24 mouse cellular contexts compared by ENCODE assay signal in genomic region chr6:24564886-24565285, GRCm38 (mm10). TPM values are rescaled to one million over a fixed set of nuclear protein-coding genes. Genes with fewer than 3 reads are reported as not detected.
DNase-seq lines count a peak whose midpoint lies in the region; ATAC-seq lines count a peak whose summit lies in the region.
"Had no signal": no experiment of that assay in that cellular context is flagged by ENCODE, and none has a peak within 500 bp of the region (broad histone marks: within the 10 kb centered on the region; RNA-seq: fewer than 3 reads in every experiment).

No protein-coding gene starts in this region.

- no peaks in the 10 kb centered on the region for H3K36me3 ChIP-seq in embryonic facial prominence, embryonic 14.5 days (ENCODE audit: control insufficient read depth, insufficient read depth, low read length)
- H3K36me3 ChIP-seq in embryonic facial prominence, embryonic 10.5 days (replicated peaks) = no peaks in the 10 kb centered on the region
- H3K36me3 ChIP-seq: embryonic facial prominence, embryonic 12.5 days; embryonic facial prominence, embryonic 15.5 days; forebrain, embryonic 10.5 days; forebrain, embryonic 12.5 days had no signal

- no peaks in the 10 kb centered on the region for H3K9me3 ChIP-seq in embryonic facial prominence, embryonic 14.5 days (ENCODE audit: control insufficient read depth, low read length)
- no peaks in the 10 kb centered on the region for H3K9me3 ChIP-seq in embryonic facial prominence, embryonic 10.5 days
- H3K9me3 ChIP-seq: embryonic facial prominence, embryonic 12.5 days; embryonic facial prominence, embryonic 15.5 days; forebrain, embryonic 10.5 days; forebrain, embryonic 12.5 days had no signal

- 86% methylated on average over 1 of the region's 1 CpGs for WGBS in embryonic facial prominence, embryonic 14.5 days
- 90% methylated on average over 1 of the region's 1 CpGs for WGBS in embryonic facial prominence, embryonic 10.5 days

- no peak overlapping the region for H3K4me3 ChIP-seq in embryonic facial prominence, embryonic 14.5 days (ENCODE audit: low read depth, low read length)
- H3K4me3 ChIP-seq in embryonic facial prominence, embryonic 10.5 days = no peak overlapping the region
- H3K4me3 ChIP-seq: embryonic facial prominence, embryonic 12.5 days; embryonic facial prominence, embryonic 15.5 days; erythroblast, embryonic 14.5 days; forebrain, embryonic 10.5 days; forebrain, embryonic 12.5 days had no signal

- no peak overlapping the region for H3K27ac ChIP-seq in embryonic facial prominence, embryonic 14.5 days (replicated peaks; ENCODE audit: low read depth, low read length)
- H3K27ac ChIP-seq in embryonic facial prominence, embryonic 10.5 days (replicated peaks) = no peak overlapping the region
- H3K27ac ChIP-seq: embryonic facial prominence, embryonic 12.5 days; embryonic facial prominence, embryonic 15.5 days; forebrain, embryonic 10.5 days; forebrain, embryonic 12.5 days had no signal

- H3K27me3 ChIP-seq in embryonic facial prominence, embryonic 14.5 days (replicated peaks; ENCODE audit: control insufficient read depth, insufficient read depth, low read length) = no peaks in the 10 kb centered on the region
- H3K27me3 ChIP-seq in embryonic facial prominence, embryonic 10.5 days (replicated peaks; ENCODE audit: low read depth, poor library complexity, severe bottlenecking) = no peaks in the 10 kb centered on the region
- H3K27me3 ChIP-seq: embryonic facial prominence, embryonic 12.5 days; embryonic facial prominence, embryonic 15.5 days; forebrain, embryonic 12.5 days; Patski had no signal

- no peak for DNase-seq in embryonic facial prominence, embryonic 14.5 days (ENCODE audit: low spot score)
- no peak for DNase-seq in embryonic facial prominence, embryonic 10.5 days (ENCODE audit: low spot score)
- DNase-seq in retina, embryonic 14.5 days (ENCODE audit: low spot score) = peak; percentile 39
- DNase-seq in frontal cortex, postnatal 25 days (ENCODE audit: low spot score in 2 of 2) = no peak
- no peak for DNase-seq in adrenal gland, adult 2 months
- DNase-seq: adrenal gland, postnatal 10 days; adrenal gland, postnatal 25 days; cerebellum, adult 9-10 months; embryo, embryonic 11 days had no signal

- no peak overlapping the region for H3K4me2 ChIP-seq in embryonic facial prominence, embryonic 14.5 days (ENCODE audit: low read depth, low read length)
- H3K4me2 ChIP-seq: embryonic facial prominence, embryonic 12.5 days; embryonic facial prominence, embryonic 15.5 days; forebrain, embryonic 12.5 days had no signal

- H3K4me1 ChIP-seq in embryonic facial prominence, embryonic 14.5 days (ENCODE audit: control insufficient read depth, insufficient read depth, low read length) = no peaks in the 10 kb centered on the region
- H3K4me1 ChIP-seq in embryonic facial prominence, embryonic 10.5 days = no peaks in the 10 kb centered on the region
- H3K4me1 ChIP-seq: embryonic facial prominence, embryonic 12.5 days; embryonic facial prominence, embryonic 15.5 days; forebrain, embryonic 10.5 days had no signal

- ATAC-seq in embryonic facial prominence, embryonic 14.5 days (ENCODE audit: low read depth) = peak; percentile 22; the same call in 1 of the 2 replicates
- ATAC-seq: activated CD4-positive, CD25-positive, alpha-beta regulatory T cell, adult 4 months; forebrain, embryonic 14.5 days; forebrain, embryonic 16.5 days; Patski had no signal

- H3K9ac ChIP-seq in embryonic facial prominence, embryonic 14.5 days (ENCODE audit: low read depth, low read length) = no peak overlapping the region
- H3K9ac ChIP-seq: embryonic facial prominence, embryonic 12.5 days; embryonic facial prominence, embryonic 15.5 days; forebrain, embryonic 12.5 days had no signal

RNA-seq across cellular contexts. Expression of gene Lmod2, which starts 32.7 kb away (rescaled TPM):
- 5.6 and 10.7 TPM in 2 replicates for polyA plus RNA-seq in embryonic facial prominence, embryonic 14.5 days (2014; fragmentation: Nextera tagmentation; extraction: Ambion mirVana)
- polyA plus RNA-seq in embryonic facial prominence, embryonic 10.5 days (2016; fragmentation: Nextera tagmentation; extraction: Ambion mirVana) = not detected in 2 replicates
- under 1 TPM in 1 of 2 experiments, not detected in 1; 0.29 TPM for total RNA-seq in adrenal gland, adult 2 months (2021)
- polyA plus RNA-seq in adrenal gland, adult 2 months (2012; rRNA removed) = not detected in 2 replicates
- total RNA-seq: common myeloid progenitor, adult 5-6 weeks; ES-E14; MEL had no signal
- polyA plus RNA-seq: activated CD4-positive, CD25-positive, alpha-beta regulatory T cell, adult 4 months; brain, embryonic 14.5 days; erythroblast, embryonic 14.5 days; forebrain, embryonic 10.5 days; forebrain, embryonic 12.5 days; forebrain, embryonic 14.5 days; forebrain, embryonic 16.5 days; frontal cortex, adult 2 months; Patski had no signal

RNA-seq across cellular contexts. Expression of gene Asb15, which starts 36.9 kb away (rescaled TPM):
- 0.08 and 0.14 TPM in 2 replicates for polyA plus RNA-seq in embryonic facial prominence, embryonic 14.5 days (2014; fragmentation: Nextera tagmentation; extraction: Ambion mirVana)
- polyA plus RNA-seq in embryonic facial prominence, embryonic 10.5 days (2016; fragmentation: Nextera tagmentation; extraction: Ambion mirVana) = not detected in 2 replicates
- not detected for total RNA-seq in adrenal gland, adult 2 months (2021)
- polyA plus RNA-seq in adrenal gland, adult 2 months (2012; rRNA removed) = not detected in 2 replicates
- total RNA-seq: adrenal gland, postnatal 25 days; common myeloid progenitor, adult 5-6 weeks; ES-E14; MEL had no signal
- polyA plus RNA-seq: activated CD4-positive, CD25-positive, alpha-beta regulatory T cell, adult 4 months; C2C12; embryonic facial prominence, embryonic 12.5 days; embryonic facial prominence, embryonic 15.5 days; erythroblast, embryonic 14.5 days; forebrain, embryonic 10.5 days; forebrain, embryonic 12.5 days; forebrain, embryonic 14.5 days; forebrain, embryonic 16.5 days; Patski had no signal

RNA-seq across cellular contexts. Expression of gene Ndufa5, which starts 37.1 kb away (rescaled TPM):
- polyA plus RNA-seq in embryonic facial prominence, embryonic 14.5 days (2014; fragmentation: Nextera tagmentation; extraction: Ambion mirVana) = 319 and 379 TPM in 2 replicates
- 262 and 270 TPM in 2 replicates for polyA plus RNA-seq in embryonic facial prominence, embryonic 10.5 days (2016; fragmentation: Nextera tagmentation; extraction: Ambion mirVana)
- 100 to 1,000 TPM; 305 to 386 TPM for total RNA-seq in adrenal gland, adult 2 months (2021)
- polyA plus RNA-seq in adrenal gland, adult 2 months (2012; rRNA removed) = 0.34 and 0.90 TPM in 2 replicates

RNA-seq across cellular contexts. Expression of gene Iqub, which starts 50.0 kb away (rescaled TPM):
- polyA plus RNA-seq in embryonic facial prominence, embryonic 14.5 days (2014; fragmentation: Nextera tagmentation; extraction: Ambion mirVana) = 0.56 and 1.6 TPM in 2 replicates
- 0.20 and 0.26 TPM in 2 replicates for polyA plus RNA-seq in embryonic facial prominence, embryonic 10.5 days (2016; fragmentation: Nextera tagmentation; extraction: Ambion mirVana)
- under 1 TPM; 0.09 to 0.14 TPM for total RNA-seq in adrenal gland, adult 2 months (2021)
- polyA plus RNA-seq in adrenal gland, adult 2 months (2012; rRNA removed) = 0.04 TPM in 1 of 2 replicates, not detected in the other
- total RNA-seq: common myeloid progenitor, adult 5-6 weeks; MEL had no signal
- polyA plus RNA-seq: activated CD4-positive, CD25-positive, alpha-beta regulatory T cell, adult 4 months; C2C12; erythroblast, embryonic 14.5 days; Patski had no signal

Comparison
In these comparisons a context has a peak if more than half of its experiments do, and no peak if none do; other contexts are left out.
1. RNA of gene Ndufa5, which starts 37.1 kb away (polyA plus RNA-seq): 319 to 379 TPM in embryonic facial prominence, embryonic 14.5 days and 262 to 270 TPM in embryonic facial prominence, embryonic 10.5 days; 0.34 to 0.90 TPM in adrenal gland, adult 2 months; every median in the first group is over 100 times any median in the second.